Mouse (Mus musculus) midbrain, postnatal 0 days (tissue): ENCODE measurements around the gene C7. TPM values are rescaled to one million over a fixed set of nuclear protein-coding genes. Genes with fewer than 3 reads are reported as not detected.
"Not testable (repeated sequence)": the region's sequence is repeated elsewhere in the genome, so short reads cannot be mapped to it uniquely, and the experiment has no call there.

Experiments used
- ATAC-seq: fragments of 200-750 bp; cut with Nextera tagmentation; 2 replicates; pipeline ENCODE4 v1.8.0; 2017; ENCODE audit warnings: moderate number of reproducible peaks, mild to moderate bottlenecking, moderate TSS enrichment, moderate library complexity; ENCODE audit not compliant: low FRiP score
- DNase-seq: peaks from one replicate; pipeline ENCODE4 v3.0.0-alpha.2; 2015; ENCODE audit warnings: low spot score
- H3K27ac ChIP-seq: fragments of 300-500 bp; sonication (generic); 2 replicates; pipeline ENCODE4 v1.5.1; 2014; ENCODE audit warnings: low read depth, mild to moderate bottlenecking, low read length, mixed read lengths
- H3K27me3 ChIP-seq: fragments of 300-500 bp; sonication (generic); 2 replicates; pipeline ENCODE4 v1.6.1; 2014; ENCODE audit warnings: low read length, control low read depth, mixed read lengths; ENCODE audit not compliant: insufficient read depth
- H3K36me3 ChIP-seq: fragments of 300-500 bp; sonication (generic); 2 replicates; pipeline ENCODE4 v1.6.1; 2014; ENCODE audit warnings: low read length, control low read depth, mixed read lengths; ENCODE audit not compliant: insufficient read depth
- H3K4me1 ChIP-seq: fragments of 300-500 bp; sonication (generic); 2 replicates; pipeline ENCODE4 v1.6.1; 2014; ENCODE audit warnings: mild to moderate bottlenecking, control low read depth, antibody characterized with exemption, low read length, mixed read lengths; ENCODE audit not compliant: insufficient read depth
- H3K4me2 ChIP-seq: fragments of 300-500 bp; sonication (generic); 2 replicates; pipeline ENCODE4 v1.6.1; 2014; ENCODE audit warnings: low read depth, mild to moderate bottlenecking, low read length, mixed read lengths; ENCODE audit not compliant: poor library complexity, severe bottlenecking
- H3K4me3 ChIP-seq: fragments of 300-500 bp; sonication (generic); 2 replicates; pipeline ENCODE4 v1.5.1; 2014; ENCODE audit warnings: low read depth, mild to moderate bottlenecking, low read length, moderate library complexity
- H3K9ac ChIP-seq: fragments of 300-500 bp; sonication (generic); replicated peaks from 2 replicates; pipeline ENCODE4 v1.6.1; 2014; ENCODE audit warnings: mild to moderate bottlenecking, low read length, moderate library complexity, mixed read lengths; ENCODE audit not compliant: poor library complexity, severe bottlenecking
- H3K9me3 ChIP-seq: fragments of 300-500 bp; sonication (generic); 2 replicates; pipeline ENCODE4 v1.6.1; 2016; ENCODE audit warnings: low read length, control low read depth
- CTCF ChIP-seq: IDR thresholded peaks from 2 replicates; pipeline ENCODE4 v1.5.1; 2016; ENCODE audit warnings: antibody characterized with exemption, mild to moderate bottlenecking
- WGBS: fragments of 180-500 bp; shearing (Covaris S2); extraction: QIAGEN DNeasy Blood & Tissue Kit; methylation state at CpG from one replicate; pipeline ENCODE4 v1.1.7; 2014; 5-methylcytosine and 5-hydroxymethylcytosine counted together
- polyA plus RNA-seq: library from polyadenylated mRNA; unstranded; fragments of >200 nt; fragmentation: Nextera tagmentation; extraction: Ambion mirVana; gene quantifications from 2 replicates; pipeline ENCODE4 v1.2.1, GENCODE M21; 2015
- total RNA-seq: library from RNA; depleted of rRNA; stranded (reverse); fragments of >200 nt; gene quantifications from 2 replicates; pipeline ENCODE4 v1.2.3, GENCODE M21; 2014

C7 gene
- total and polyA plus RNA-seq, 2 experiments from 2014 or later, result 0.27 TPM; not detected in 1

GRCm38 (mm10) chr15:5081235-5081634, 17.7 kb upstream of the C7 start:
- Histone ChIP-seq H3K27ac (no peak overlapping the region), H3K4me2 (no peak overlapping the region), H3K9me3 (no peaks in the 10 kb centered on the region), H3K4me3 (no peak overlapping the region), H3K4me1 (no peaks in the 10 kb centered on the region), H3K36me3 (no peaks in the 10 kb centered on the region), H3K27me3 (no peaks in the 10 kb centered on the region), H3K9ac (no peak overlapping the region)
- ATAC-seq (no peak), DNase-seq (no peak)
- 76% methylated on average over 1 of the region's 1 CpGs for WGBS
- TF ChIP-seq CTCF, result no peak

GRCm38 (mm10) chr15:5068801-5069518, 5.4 kb upstream of the C7 start:
- Histone ChIP-seq H3K36me3 (no peaks in the 10 kb centered on the region), H3K9ac (no peak overlapping the region), H3K27me3 (no peaks in the 10 kb centered on the region), H3K4me2 (no peak overlapping the region), H3K9me3 (no peaks in the 10 kb centered on the region), H3K4me1 (no peaks in the 10 kb centered on the region), H3K4me3 (no peak overlapping the region), H3K27ac (no peak overlapping the region)
- 57% methylated on average over 15 of the region's 15 CpGs for WGBS
- TF ChIP-seq CTCF, result peak; percentile 92
- peak; percentile 78 for ATAC-seq
- DNase-seq, result peak; percentile 82

DNA sequence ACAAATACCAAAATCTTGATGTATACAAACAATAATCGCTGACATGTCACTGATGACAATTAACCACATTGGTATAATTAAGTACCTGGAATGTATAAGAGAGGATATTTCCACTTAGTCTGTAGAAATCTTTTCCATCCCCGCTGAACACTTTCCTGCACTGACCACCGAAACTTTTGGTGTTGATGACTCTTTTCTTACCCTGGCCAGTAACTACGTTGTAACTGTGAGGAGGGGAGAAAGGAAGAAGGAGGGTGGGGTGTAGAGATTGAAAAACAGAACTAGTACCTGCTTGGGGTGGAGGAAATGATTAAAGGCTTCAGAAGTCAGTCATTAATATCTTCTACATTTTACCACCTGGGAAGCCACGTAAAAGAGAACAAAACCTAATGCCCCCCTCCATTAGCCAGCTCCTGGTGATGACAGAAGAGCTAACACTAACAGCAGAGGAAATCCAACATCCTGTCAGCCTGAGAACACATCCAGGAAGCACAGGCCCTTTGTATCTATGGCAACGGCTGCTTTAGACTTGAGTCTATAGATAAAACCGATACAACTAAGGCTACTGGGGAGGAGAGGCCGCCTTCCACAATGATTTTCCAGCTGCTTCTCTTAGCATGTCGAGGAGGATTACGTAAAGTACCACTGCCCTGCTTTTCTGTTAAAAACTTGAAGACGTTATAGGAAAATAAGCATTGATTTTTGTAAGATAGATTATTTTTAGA, 17.8 kb downstream of the C7 start:
- no peaks in the 10 kb centered on the region for H3K4me1 ChIP-seq
- H3K9ac ChIP-seq, result no peak overlapping the region
- H3K27me3 ChIP-seq, result no peaks in the 10 kb centered on the region
- no peaks in the 10 kb centered on the region for H3K36me3 ChIP-seq
- TF ChIP-seq CTCF, result no peak
- no peak overlapping the region for H3K4me2 ChIP-seq
- ATAC-seq (peak; percentile 90), DNase-seq (peak; percentile 61)
- 34% methylated on average over 11 of the region's 11 CpGs for WGBS
- H3K4me3 ChIP-seq, result no peak overlapping the region
- peak overlapping the region; percentile 34; the same call in 1 of the 2 replicates for H3K27ac ChIP-seq
- H3K9me3 ChIP-seq, result no peaks in the 10 kb centered on the region

GRCm38 (mm10) chr15:5029256-5029655, 34.3 kb downstream of the C7 start:
- ATAC-seq (no peak), DNase-seq (no peak)
- peaks cover 4% of the 10 kb centered on the region; the same call in 1 of the 2 replicates for H3K9me3 ChIP-seq
- no peaks in the 10 kb centered on the region for H3K27me3 ChIP-seq
- H3K4me1 ChIP-seq, result no peaks in the 10 kb centered on the region
- WGBS, result 87% methylated on average over 4 of the region's 4 CpGs
- H3K36me3 ChIP-seq, result no peaks in the 10 kb centered on the region
- H3K4me2 ChIP-seq, result no peak overlapping the region
- TF ChIP-seq CTCF, result no peak
- no peak overlapping the region for H3K9ac ChIP-seq
- H3K4me3 ChIP-seq, result no peak overlapping the region
- no peak overlapping the region for H3K27ac ChIP-seq

DNA sequence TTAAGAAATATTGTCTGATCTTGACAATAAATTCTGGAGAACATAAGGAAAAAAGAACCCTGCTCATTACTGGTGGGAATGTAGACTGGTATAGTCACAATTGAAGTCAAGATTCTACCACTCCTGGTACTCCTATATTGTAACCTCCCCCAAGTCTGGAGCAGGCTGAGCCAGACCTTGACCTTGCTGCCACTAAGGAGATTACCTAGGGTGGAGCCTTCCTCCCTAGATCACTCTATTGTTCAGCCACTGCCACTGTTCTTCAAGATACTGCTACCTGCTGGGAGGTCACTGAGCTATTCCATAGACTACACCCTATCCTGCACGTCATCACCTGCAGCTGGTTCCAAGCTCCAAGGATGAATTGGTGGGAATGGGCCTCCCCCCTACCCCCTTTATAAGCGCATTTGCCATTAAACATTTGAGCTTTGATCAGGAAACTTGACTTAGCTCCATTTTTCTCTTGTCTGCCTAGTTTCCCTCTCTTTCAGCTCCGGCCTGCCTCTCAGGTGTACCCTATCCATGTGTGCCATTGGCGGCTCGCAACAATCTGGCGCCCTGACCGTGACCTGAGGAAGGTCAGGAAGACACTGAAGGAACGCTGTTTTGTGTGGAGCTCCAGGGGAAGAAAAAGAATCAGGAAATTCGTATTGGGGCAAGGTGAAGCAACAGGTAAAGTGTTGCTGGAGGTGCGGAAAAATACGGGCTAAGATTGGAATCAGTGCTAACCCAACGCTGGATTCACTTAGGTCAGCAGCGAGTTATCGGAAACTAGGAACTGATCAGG, 39.9 kb downstream of the C7 start:
- not testable (repeated sequence) for ATAC-seq, H3K4me2 ChIP-seq, H3K9ac ChIP-seq, H3K36me3 ChIP-seq, H3K4me3 ChIP-seq, DNase-seq, H3K27me3 ChIP-seq, H3K9me3 ChIP-seq, H3K27ac ChIP-seq, H3K4me1 ChIP-seq
- 89% methylated on average over 14 of the region's 14 CpGs for WGBS
